Comparison of ENCODE assay signal across 11 mouse cellular contexts in genomic region chr16:91265972-91266371, GRCm38 (mm10). TPM values are rescaled to one million over a fixed set of nuclear protein-coding genes. Genes with fewer than 3 reads are reported as not detected.
DNase-seq lines count a peak whose midpoint lies in the region.
"Had no signal": no experiment of that assay in that cellular context is flagged by ENCODE, and none has a peak within 500 bp of the region (broad histone marks: within the 10 kb centered on the region; RNA-seq: fewer than 3 reads in every experiment).

No protein-coding gene starts in this region.

- peak; percentile 65 for DNase-seq in gastrocnemius, postnatal 14 days
- DNase-seq in gastrocnemius, adult 8-10 months (ENCODE audit: low spot score in 2 of 2) = no peak
- DNase-seq in brain, adult 2 months (ENCODE audit: low read depth, low spot score) = peak; percentile 87
- DNase-seq in frontal cortex, postnatal 14 days (ENCODE audit: low spot score in 2 of 2) = peak; percentile 44 to 73
- DNase-seq in left cerebral cortex, postnatal 25 days (ENCODE audit: low spot score in 2 of 2) = peak; percentile 39 to 62
- DNase-seq in lung, postnatal 36 days = no peak
- no peak for DNase-seq in testis, postnatal 10 days (ENCODE audit: low spot score)
- DNase-seq in heart, adult 11 months = no peak
- DNase-seq: liver, postnatal 0 days; thymus, postnatal 14 days had no signal

- intact Hi-C loops in gastrocnemius, postnatal 14 days (cut with DNase I; ENCODE audit: low total_unique reads) = no loop called here
- intact Hi-C loops in left cerebral cortex, postnatal 25 days (cut with DNase I) = no loop called here

RNA-seq across cellular contexts. Expression of gene Olig1, which starts 3.6 kb away (rescaled TPM):
- total RNA-seq in gastrocnemius, postnatal 14 days (2021) = not detected
- total RNA-seq in gastrocnemius, adult 8-10 months (2022) = not detected
- total RNA-seq in left cerebral cortex, postnatal 25 days (2021) = 100 to 1,000 TPM; 108 to 112 TPM
- total RNA-seq: CH12.LX had no signal

RNA-seq across cellular contexts. Expression of gene Olig2, which starts 40.7 kb away (rescaled TPM):
- not detected for total RNA-seq in gastrocnemius, postnatal 14 days (2021)
- total RNA-seq in gastrocnemius, adult 8-10 months (2022) = not detected
- total RNA-seq in left cerebral cortex, postnatal 25 days (2021) = 10 to 100 TPM; 26.4 to 27.0 TPM
- total RNA-seq: CH12.LX had no signal

Comparison
In these comparisons a context has a peak if more than half of its experiments do, and no peak if none do; other contexts are left out.
1. DNase-seq: peak in gastrocnemius, postnatal 14 days (single experiment), brain, adult 2 months (single experiment), frontal cortex, postnatal 14 days (2 of 2) and left cerebral cortex, postnatal 25 days (2 of 2); none in gastrocnemius, adult 8-10 months (0 of 2), lung, postnatal 36 days (single experiment), testis, postnatal 10 days (single experiment) and heart, adult 11 months (single experiment).
2. RNA of gene Olig1, which starts 3.6 kb away (total RNA-seq): 108 to 112 TPM in left cerebral cortex, postnatal 25 days; not detected in gastrocnemius, postnatal 14 days and not detected in gastrocnemius, adult 8-10 months; every median in the first group is over 100 times any median in the second.
3. RNA of gene Olig2, which starts 40.7 kb away (total RNA-seq): 26.4 to 27.0 TPM in left cerebral cortex, postnatal 25 days; not detected in gastrocnemius, postnatal 14 days and not detected in gastrocnemius, adult 8-10 months; every median in the first group is over 10 times any median in the second.